Mouse (Mus musculus): ENCODE results near the gene Ctse. TPM values are rescaled to one million over a fixed set of nuclear protein-coding genes. Genes with fewer than 3 reads are reported as not detected.

Ctse gene
- polyA plus RNA-seq, 1 experiment from 2014 or later, result not detected

DNA sequence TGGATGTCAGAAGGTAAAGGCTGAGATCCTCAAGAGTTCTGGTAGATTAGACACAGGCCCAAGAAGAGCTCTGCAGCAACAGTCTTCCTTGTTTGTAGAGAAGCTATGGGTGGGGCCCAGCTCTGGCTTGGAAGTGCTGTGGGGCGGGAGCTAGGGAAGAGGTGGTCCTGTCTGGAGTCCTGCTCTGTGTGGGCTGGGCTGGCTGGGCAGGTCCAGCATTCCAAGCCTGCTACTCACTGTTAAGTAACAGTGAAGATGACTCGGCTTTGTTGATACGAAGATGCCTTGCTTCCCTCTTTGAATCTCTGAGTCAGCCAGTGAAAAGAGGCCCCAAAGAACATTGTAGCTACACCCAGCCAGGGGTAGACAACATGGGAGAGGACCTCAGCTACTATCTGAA, 52.3 kb downstream of the Ctse start:
- H3K36me3 ChIP-seq, result no peaks in the 10 kb centered on the region
- no peak overlapping the region for H3K4me3 ChIP-seq
- H3K27me3 ChIP-seq, result no peaks in the 10 kb centered on the region
- 68% methylated on average over 3 of the region's 3 CpGs for WGBS
- H3K4me2 ChIP-seq, result no peak overlapping the region
- H3K9ac ChIP-seq, result no peak overlapping the region
- no peak overlapping the region for H3K27ac ChIP-seq
- ATAC-seq (ENCODE audit: low FRiP score), result no peak
- H3K9me3 ChIP-seq, result no peaks in the 10 kb centered on the region
- no peaks in the 10 kb centered on the region for H3K4me1 ChIP-seq (replicated peaks)

DNA sequence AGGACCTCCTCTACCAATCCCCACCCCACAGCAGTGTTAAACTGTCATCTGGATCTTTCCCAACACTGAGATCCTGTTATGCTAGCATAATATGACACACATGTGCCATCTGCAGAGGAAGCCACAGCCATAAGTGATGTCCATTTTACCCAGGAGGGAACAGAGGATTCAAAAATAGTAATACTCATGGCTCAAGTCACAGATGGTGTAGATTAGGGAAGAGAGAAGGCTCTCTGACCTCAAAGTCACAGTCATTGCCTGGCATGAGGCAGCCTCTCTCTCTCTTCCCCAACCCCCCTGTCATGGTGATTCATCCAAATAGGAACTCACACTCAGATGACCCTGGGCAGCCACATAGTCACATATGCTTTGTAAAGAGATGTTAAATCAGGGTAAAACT, 53.2 kb downstream of the Ctse start:
- Histone ChIP-seq H3K9ac (no peak overlapping the region), H3K4me1 (replicated peaks) (no peaks in the 10 kb centered on the region), H3K27me3 (no peaks in the 10 kb centered on the region), H3K4me3 (no peak overlapping the region), H3K9me3 (no peaks in the 10 kb centered on the region), H3K4me2 (no peak overlapping the region), H3K36me3 (no peaks in the 10 kb centered on the region), H3K27ac (no peak overlapping the region)
- ATAC-seq (ENCODE audit: low FRiP score), result no peak

DNA sequence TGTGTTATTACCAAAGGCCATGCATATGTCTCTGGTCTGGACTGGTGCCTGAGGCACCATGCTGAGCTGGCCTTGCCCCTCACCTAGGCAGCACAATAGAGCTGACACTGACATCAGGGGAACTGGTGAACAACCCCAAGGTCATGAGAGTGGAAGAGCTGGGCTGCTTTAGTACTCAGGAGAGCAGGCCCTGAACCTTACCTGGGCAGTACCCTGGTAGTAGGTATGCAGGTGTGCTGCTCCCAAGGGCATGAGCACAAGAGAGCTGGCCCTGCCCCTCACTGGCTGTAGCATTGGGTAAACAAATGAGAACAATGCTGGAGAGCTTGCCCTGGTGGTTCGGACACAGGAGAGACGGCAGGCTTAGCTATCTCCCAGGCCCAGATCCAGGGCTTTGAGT, 57.2 kb downstream of the Ctse start:
- no peaks in the 10 kb centered on the region for H3K9me3 ChIP-seq
- WGBS, result 85% methylated on average over 2 of the region's 2 CpGs
- no peaks in the 10 kb centered on the region for H3K36me3 ChIP-seq
- no peak overlapping the region for H3K4me2 ChIP-seq
- ATAC-seq (ENCODE audit: low FRiP score), result no peak
- H3K9ac ChIP-seq, result no peak overlapping the region
- H3K4me1 ChIP-seq (replicated peaks), result no peaks in the 10 kb centered on the region
- no peak overlapping the region for H3K27ac ChIP-seq
- H3K27me3 ChIP-seq, result no peaks in the 10 kb centered on the region
- no peak overlapping the region for H3K4me3 ChIP-seq

DNA sequence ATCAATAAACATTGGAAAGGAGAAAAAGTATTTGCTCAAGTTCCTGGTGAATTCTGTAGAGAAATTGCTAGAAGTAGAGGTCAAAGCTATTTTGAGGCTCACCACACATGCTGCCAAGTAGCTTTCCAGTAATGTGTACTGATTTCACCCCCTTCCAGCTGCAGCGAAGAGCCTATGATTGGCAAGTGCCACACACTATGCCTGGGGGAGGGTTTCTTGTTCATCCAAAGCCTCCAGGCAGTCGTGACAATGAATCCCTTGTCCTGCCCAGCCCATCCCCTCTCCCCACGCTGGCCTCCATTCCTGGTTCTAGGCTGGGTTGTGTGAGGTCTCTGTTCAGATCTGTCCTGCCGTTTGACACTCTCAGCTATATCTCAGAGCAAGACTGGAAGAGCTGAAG, 58.2 kb downstream of the Ctse start:
- Histone ChIP-seq H3K36me3 (no peaks in the 10 kb centered on the region), H3K4me1 (replicated peaks) (no peaks in the 10 kb centered on the region), H3K4me3 (no peak overlapping the region), H3K9me3 (no peaks in the 10 kb centered on the region), H3K27ac (no peak overlapping the region), H3K9ac (no peak overlapping the region), H3K27me3 (no peaks in the 10 kb centered on the region), H3K4me2 (no peak overlapping the region)
- 65% methylated on average over 4 of the region's 4 CpGs for WGBS
- no peak for ATAC-seq (ENCODE audit: low FRiP score)

DNA sequence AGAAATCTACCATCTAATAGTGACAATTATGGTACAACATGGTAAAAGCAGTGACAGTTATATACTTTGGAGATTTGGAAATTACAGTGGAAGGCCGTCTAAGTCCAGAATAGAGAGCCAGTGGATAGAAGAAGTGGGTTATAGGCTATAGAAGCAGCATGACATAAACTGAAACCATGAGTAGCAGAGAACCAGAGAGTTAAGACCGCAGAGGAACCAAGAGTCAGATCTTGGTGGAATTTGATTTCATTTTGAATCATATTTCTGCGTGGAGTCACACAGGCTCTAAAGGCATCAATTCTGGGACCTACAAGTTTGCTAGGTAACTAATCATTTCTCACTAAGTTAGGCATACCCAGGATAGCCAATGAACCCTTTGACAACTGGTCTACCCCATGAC, 60.7 kb downstream of the Ctse start:
- H3K36me3 ChIP-seq, result no peaks in the 10 kb centered on the region
- no peak overlapping the region for H3K9ac ChIP-seq
- H3K9me3 ChIP-seq, result no peaks in the 10 kb centered on the region
- H3K4me1 ChIP-seq (replicated peaks), result no peaks in the 10 kb centered on the region
- H3K27me3 ChIP-seq, result no peaks in the 10 kb centered on the region
- 92% methylated on average over 3 of the region's 3 CpGs for WGBS
- no peak overlapping the region for H3K27ac ChIP-seq
- ATAC-seq (ENCODE audit: low FRiP score), result no peak
- no peak overlapping the region for H3K4me2 ChIP-seq
- no peak overlapping the region for H3K4me3 ChIP-seq

DNA sequence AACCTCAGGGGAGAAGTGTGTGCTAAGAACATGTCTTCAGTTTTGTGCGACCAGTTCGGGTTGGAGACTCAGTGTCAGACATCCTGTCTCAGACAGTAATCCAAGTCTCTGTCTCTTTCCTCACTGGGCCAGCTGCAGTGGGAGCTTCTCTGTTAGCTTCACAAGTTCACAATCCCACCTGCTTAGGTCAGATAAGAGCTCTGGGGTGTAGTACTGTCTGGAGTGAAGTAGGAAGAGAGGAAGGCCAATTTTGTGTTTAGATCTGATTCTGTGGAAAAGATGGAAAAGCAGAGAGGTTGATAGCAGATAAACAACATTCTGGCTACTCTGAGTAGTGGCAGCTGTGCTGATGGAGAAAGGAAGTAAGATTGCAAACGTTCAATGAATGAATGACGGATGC, 61.5 kb downstream of the Ctse start:
- no peaks in the 10 kb centered on the region for H3K4me1 ChIP-seq (replicated peaks)
- H3K27me3 ChIP-seq, result no peaks in the 10 kb centered on the region
- no peak overlapping the region for H3K4me3 ChIP-seq
- H3K9me3 ChIP-seq, result no peaks in the 10 kb centered on the region
- H3K27ac ChIP-seq, result no peak overlapping the region
- no peak overlapping the region for H3K4me2 ChIP-seq
- ATAC-seq (ENCODE audit: low FRiP score), result no peak
- H3K9ac ChIP-seq, result no peak overlapping the region
- no peaks in the 10 kb centered on the region for H3K36me3 ChIP-seq
- WGBS, result 87% methylated on average over 4 of the region's 4 CpGs

DNA sequence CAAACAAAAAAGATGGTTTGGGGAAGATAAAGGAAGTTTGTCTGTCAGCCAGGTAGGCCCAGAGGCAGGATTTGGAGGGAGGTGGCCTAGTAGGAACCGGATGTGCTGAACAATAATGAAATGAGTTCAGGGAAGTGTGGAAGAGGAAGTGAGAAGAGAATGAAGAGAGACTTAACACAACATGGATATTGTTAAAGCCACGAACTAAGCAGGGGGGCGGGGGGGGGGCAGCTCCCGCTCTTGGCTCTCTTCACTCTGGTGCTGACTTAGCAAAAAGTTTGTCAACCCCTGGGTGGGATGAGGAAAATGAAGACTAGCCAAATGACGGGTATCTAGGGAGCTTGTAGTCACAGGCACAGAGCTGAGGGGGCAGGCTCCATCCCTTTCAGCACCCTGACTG, 62.3 kb downstream of the Ctse start:
- 80% methylated on average over 5 of the region's 5 CpGs for WGBS
- H3K4me2 ChIP-seq, result no peak overlapping the region
- ATAC-seq (ENCODE audit: low FRiP score), result no peak
- H3K9ac ChIP-seq, result no peak overlapping the region
- no peaks in the 10 kb centered on the region for H3K36me3 ChIP-seq
- H3K27ac ChIP-seq, result no peak overlapping the region
- H3K9me3 ChIP-seq, result no peaks in the 10 kb centered on the region
- no peaks in the 10 kb centered on the region for H3K4me1 ChIP-seq (replicated peaks)
- H3K4me3 ChIP-seq, result no peak overlapping the region
- H3K27me3 ChIP-seq, result no peaks in the 10 kb centered on the region

DNA sequence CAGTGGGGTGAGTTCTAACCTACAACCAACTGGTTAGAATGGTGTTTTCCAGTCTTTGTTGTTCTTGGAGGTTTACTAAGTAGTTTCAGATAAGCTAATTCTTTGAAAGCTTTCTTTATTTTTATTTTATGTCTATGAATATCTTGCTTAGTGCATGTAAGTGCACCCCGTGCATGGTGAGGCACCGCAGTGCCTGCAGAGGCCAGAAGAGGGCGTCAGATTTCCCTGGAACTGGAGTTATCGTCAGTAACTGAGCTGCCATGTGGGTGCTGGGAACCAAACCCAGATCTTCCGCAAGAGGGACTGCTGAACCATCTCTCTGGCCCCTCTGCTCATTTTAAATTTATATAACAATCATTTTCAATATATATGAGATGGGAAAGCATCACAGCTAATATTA, 63.3 kb downstream of the Ctse start:
- 83% methylated on average over 5 of the region's 5 CpGs for WGBS
- ATAC-seq (ENCODE audit: low FRiP score), result no peak
- Histone ChIP-seq H3K36me3 (no peaks in the 10 kb centered on the region), H3K4me2 (no peak overlapping the region), H3K27ac (no peak overlapping the region), H3K9ac (no peak overlapping the region), H3K9me3 (no peaks in the 10 kb centered on the region), H3K27me3 (no peaks in the 10 kb centered on the region), H3K4me1 (replicated peaks) (no peaks in the 10 kb centered on the region), H3K4me3 (no peak overlapping the region)

DNA sequence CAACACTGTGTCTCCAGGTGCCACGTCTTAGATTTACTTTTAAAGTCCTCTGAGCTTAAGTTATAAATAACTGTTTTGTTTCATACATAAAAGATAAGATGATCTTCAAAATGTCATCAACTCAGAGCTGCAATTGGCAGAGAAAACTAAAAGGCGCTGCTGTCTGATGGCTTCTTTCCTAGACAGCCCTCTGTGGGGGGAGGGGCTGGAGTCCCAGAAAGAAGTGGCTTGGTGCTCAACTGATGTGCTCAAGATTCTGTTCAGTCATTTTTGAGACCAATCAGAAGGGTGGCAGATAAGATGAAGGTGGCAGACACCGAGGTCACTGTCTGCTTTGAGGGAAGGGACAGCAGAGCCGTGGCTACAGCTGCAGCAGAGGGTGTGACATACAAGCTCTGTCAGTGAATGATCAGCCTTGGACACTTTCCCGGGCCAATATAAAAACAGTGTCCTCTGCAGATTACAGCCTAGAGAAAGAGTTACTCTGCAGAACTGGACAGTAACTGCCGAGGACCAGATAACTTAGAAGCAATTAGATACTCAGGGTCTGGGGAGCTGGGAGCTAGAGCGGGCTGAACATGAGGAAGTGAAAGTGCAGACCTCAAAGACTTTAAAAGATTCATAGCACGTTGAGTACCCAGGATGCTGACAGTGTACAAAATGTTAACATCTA, 64.1 kb downstream of the Ctse start:
- ATAC-seq (ENCODE audit: low FRiP score), result no peak
- H3K4me3 ChIP-seq, result no peak overlapping the region
- H3K9ac ChIP-seq, result no peak overlapping the region
- H3K4me1 ChIP-seq (replicated peaks), result no peaks in the 10 kb centered on the region
- 83% methylated on average over 8 of the region's 8 CpGs for WGBS
- no peak overlapping the region for H3K27ac ChIP-seq
- no peaks in the 10 kb centered on the region for H3K27me3 ChIP-seq
- H3K9me3 ChIP-seq, result no peaks in the 10 kb centered on the region
- H3K36me3 ChIP-seq, result no peaks in the 10 kb centered on the region
- no peak overlapping the region for H3K4me2 ChIP-seq

DNA sequence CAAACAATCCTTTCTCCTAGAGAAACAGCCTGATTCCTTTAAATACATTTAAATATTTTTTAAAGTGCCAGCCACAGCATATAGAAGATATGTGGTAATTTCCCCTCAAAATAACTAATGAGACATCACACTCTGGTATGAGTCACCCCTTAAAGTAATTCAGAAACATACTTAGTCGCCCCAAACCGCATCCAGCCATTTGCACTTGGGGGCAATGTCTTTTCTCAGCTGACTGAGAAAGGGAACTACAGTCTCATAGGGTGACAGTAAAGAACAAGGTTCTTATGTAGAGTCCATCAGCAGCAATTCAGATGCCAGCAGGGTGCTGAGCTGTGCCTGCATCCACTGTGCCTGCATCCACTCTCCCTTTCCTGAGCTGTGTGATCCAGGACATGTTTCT, 65.4 kb downstream of the Ctse start:
- Histone ChIP-seq H3K27me3 (no peaks in the 10 kb centered on the region), H3K9ac (no peak overlapping the region), H3K4me1 (replicated peaks) (no peaks in the 10 kb centered on the region), H3K4me2 (no peak overlapping the region), H3K27ac (no peak overlapping the region), H3K36me3 (no peaks in the 10 kb centered on the region), H3K9me3 (no peaks in the 10 kb centered on the region), H3K4me3 (no peak overlapping the region)
- WGBS, result 87% methylated on average over 2 of the region's 2 CpGs
- ATAC-seq (ENCODE audit: low FRiP score), result no peak

DNA sequence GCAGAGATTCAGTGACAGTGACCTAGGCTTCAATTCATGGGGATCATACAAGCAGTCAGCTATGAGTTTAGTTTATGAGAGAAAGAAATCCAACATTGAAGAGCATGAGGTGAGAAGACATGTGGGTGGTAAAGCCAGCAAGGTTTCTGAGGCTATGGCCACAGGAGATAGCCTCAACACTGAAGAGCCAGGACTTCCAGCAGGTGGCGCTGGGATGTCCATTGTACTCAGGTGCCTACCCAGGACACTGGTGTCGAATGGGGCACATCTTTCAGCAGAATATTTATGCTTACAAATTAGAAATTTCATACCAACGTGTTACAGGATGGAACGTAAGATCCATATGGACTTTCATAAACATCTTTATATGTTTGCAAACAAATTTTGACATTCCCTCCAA, 70.2 kb downstream of the Ctse start:
- WGBS, result 24% methylated on average over 4 of the region's 4 CpGs

DNA sequence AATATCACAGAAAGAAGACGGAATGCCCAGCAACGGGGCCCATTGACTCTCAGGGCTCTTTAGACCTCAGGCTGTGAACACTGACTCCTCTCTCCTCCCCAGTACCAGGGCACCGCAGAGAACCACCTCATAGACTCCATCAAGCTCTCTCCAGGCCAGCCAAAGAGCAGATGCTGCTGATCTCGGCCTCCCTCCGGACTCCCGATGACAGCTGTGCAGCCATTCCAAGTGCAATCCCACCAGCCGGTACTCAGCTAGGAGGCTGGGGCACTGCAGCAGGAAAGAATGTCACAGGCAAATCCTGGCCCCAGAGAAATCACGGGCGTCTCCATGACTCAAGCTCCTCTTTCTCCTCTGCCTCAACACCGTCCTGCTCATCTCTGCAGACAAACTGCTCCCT, 73.4 kb downstream of the Ctse start:
- H3K27ac ChIP-seq, result no peak overlapping the region
- H3K4me2 ChIP-seq, result no peak overlapping the region
- H3K36me3 ChIP-seq, result no peaks in the 10 kb centered on the region
- H3K9ac ChIP-seq, result no peak overlapping the region
- no peaks in the 10 kb centered on the region for H3K9me3 ChIP-seq
- H3K27me3 ChIP-seq, result 0 out of 2 replicates have a peak, but pooled peaks cover 2% of the 10 kb centered on the region
- no peaks in the 10 kb centered on the region for H3K4me1 ChIP-seq (replicated peaks)
- no peak for ATAC-seq (ENCODE audit: low FRiP score)
- no peak overlapping the region for H3K4me3 ChIP-seq
- WGBS, result 79% methylated on average over 10 of the region's 10 CpGs

More for the DNA sequence above, 70.2 kb downstream of the Ctse start:
- no peak overlapping the region for H3K27ac ChIP-seq
- no peak overlapping the region for H3K4me3 ChIP-seq
- no peaks in the 10 kb centered on the region for H3K36me3 ChIP-seq
- 0 out of 2 replicates have a peak, but pooled peaks cover 2% of the 10 kb centered on the region for H3K27me3 ChIP-seq
- no peak for ATAC-seq (ENCODE audit: low FRiP score)
- no peaks in the 10 kb centered on the region for H3K9me3 ChIP-seq
- H3K9ac ChIP-seq, result no peak overlapping the region
- H3K4me2 ChIP-seq, result no peak overlapping the region
- H3K4me1 ChIP-seq (replicated peaks), result no peaks in the 10 kb centered on the region

DNA sequence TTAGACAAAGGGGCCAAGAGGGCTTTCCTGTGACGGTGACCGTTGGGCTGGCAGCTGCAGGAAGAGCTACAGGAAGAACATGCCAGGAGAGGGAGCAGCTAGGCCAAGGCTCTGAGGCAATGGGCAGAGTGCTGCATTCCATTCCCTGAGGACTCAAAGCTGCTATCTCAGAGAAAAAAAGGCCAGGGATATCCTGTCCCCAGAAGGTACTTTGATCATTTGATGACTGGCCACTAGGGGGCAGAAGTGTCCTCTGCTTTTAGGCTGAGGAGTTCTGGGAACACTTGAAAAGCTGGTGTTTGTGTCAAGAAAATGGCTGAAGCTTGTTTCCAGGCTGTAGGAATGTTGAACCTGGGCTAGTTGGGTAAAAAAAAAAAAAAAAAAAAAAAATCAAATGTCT, 74.3 kb downstream of the Ctse start:
- 38% methylated on average over 2 of the region's 2 CpGs for WGBS
- Histone ChIP-seq H3K9ac (no peak overlapping the region), H3K4me1 (replicated peaks) (no peaks in the 10 kb centered on the region), H3K4me3 (no peak overlapping the region), H3K4me2 (no peak overlapping the region), H3K27me3 (0 out of 2 replicates have a peak, but pooled peaks cover 2% of the 10 kb centered on the region), H3K9me3 (no peaks in the 10 kb centered on the region), H3K27ac (no peak overlapping the region), H3K36me3 (no peaks in the 10 kb centered on the region)
- peak; percentile 54; the same call in 1 of the 2 replicates for ATAC-seq (ENCODE audit: low FRiP score)
